Mouse (Mus musculus) neural tube, embryonic 10.5 days (tissue): Measurements from ENCODE around the gene Apoc4.

Source experiments
- DNase-seq: peaks from one replicate; pipeline ENCODE4 v3.0.0-alpha.2; 2017; ENCODE audit warnings: low spot score; ENCODE audit errors: extremely low spot score

Apoc4 gene

GRCm38 (mm10) chr7:19632275-19632674 is 49.0 kb downstream of the Apoc4 start:
- no peak for DNase-seq

- peak; percentile 91 for DNase-seq
Measured at GRCm38 (mm10) chr7:19629361-19629734, 51.9 kb downstream of the Apoc4 start, which contains the start of gene Relb. Gene Relb, minus strand, starts transcription at chr7:19629438.

GRCm38 (mm10) chr7:19628536-19629360 is 52.5 kb downstream of the Apoc4 start:
- peak; percentile 90 for DNase-seq

- no peak for DNase-seq
Measured at GRCm38 (mm10) chr7:19628192-19628535, 53.1 kb downstream of the Apoc4 start.
